Mouse (Mus musculus) stomach, embryonic 16.5 days (tissue): ENCODE results near the gene Wfdc6a. TPM values are rescaled to one million over a fixed set of nuclear protein-coding genes. Genes with fewer than 3 reads are reported as not detected.

Experiments used
- ATAC-seq: fragments of 200-750 bp; cut with Nextera tagmentation; 2 replicates; pipeline ENCODE4 v1.8.0; 2017; ENCODE audit warnings: moderate number of reproducible peaks, moderate TSS enrichment; ENCODE audit not compliant: insufficient read depth, low FRiP score
- H3K27ac ChIP-seq: fragments of 300-500 bp; sonication (generic); 2 replicates; pipeline ENCODE4 v1.5.1; 2014; ENCODE audit warnings: low read length
- H3K27me3 ChIP-seq: fragments of 300-500 bp; sonication (generic); 2 replicates; pipeline ENCODE4 v1.6.1; 2014; ENCODE audit warnings: low read length, control low read depth, mixed read lengths; ENCODE audit not compliant: control insufficient read depth, insufficient read depth
- H3K36me3 ChIP-seq: fragments of 300-500 bp; sonication (generic); 2 replicates; pipeline ENCODE4 v1.6.1; 2014; ENCODE audit warnings: low read length; ENCODE audit not compliant: control insufficient read depth, insufficient read depth
- H3K4me1 ChIP-seq: fragments of 300-500 bp; sonication (generic); 2 replicates; pipeline ENCODE4 v1.6.1; 2014; ENCODE audit warnings: low read length, control low read depth, mixed read lengths; ENCODE audit not compliant: control insufficient read depth, insufficient read depth
- H3K4me2 ChIP-seq: fragments of 300-500 bp; sonication (generic); 2 replicates; pipeline ENCODE4 v1.6.1; 2014; ENCODE audit warnings: low read depth, low read length, mixed read lengths
- H3K4me3 ChIP-seq: fragments of 300-500 bp; sonication (generic); replicated peaks from 2 replicates; pipeline ENCODE4 v1.5.1; 2014; ENCODE audit warnings: mild to moderate bottlenecking, low read length
- H3K9ac ChIP-seq: fragments of 300-500 bp; sonication (generic); 2 replicates; pipeline ENCODE4 v1.6.1; 2014; ENCODE audit warnings: low read length
- H3K9me3 ChIP-seq: fragments of 300-500 bp; sonication (generic); replicated peaks from 2 replicates; pipeline ENCODE4 v1.6.1; 2016; ENCODE audit warnings: low read length, control low read depth; ENCODE audit not compliant: control insufficient read depth
- WGBS: fragments of 180-500 bp; shearing (Covaris S2); extraction: QIAGEN DNeasy Blood & Tissue Kit; methylation state at CpG from one replicate; pipeline ENCODE4 v1.1.7; 2014; 5-methylcytosine and 5-hydroxymethylcytosine counted together
- polyA plus RNA-seq: library from polyadenylated mRNA; unstranded; fragments of >200 nt; fragmentation: Nextera tagmentation; extraction: Ambion mirVana; gene quantifications from 2 replicates; pipeline ENCODE4 v1.2.1, GENCODE M21; 2015

The Wfdc6a gene
- polyA plus RNA-seq, 1 experiment from 2014 or later: 2.2 TPM

- ATAC-seq: peak; percentile 72; the same call in 1 of the 2 replicates
- 31% methylated on average over 16 of the region's 16 CpGs for WGBS
- no peak overlapping the region for H3K4me3 ChIP-seq
- H3K9me3 ChIP-seq: no peaks in the 10 kb centered on the region
- H3K4me1 ChIP-seq: peaks cover 16% of the 10 kb centered on the region; the same call in 1 of the 2 replicates
- peak overlapping the region; percentile 81 for H3K27ac ChIP-seq
- H3K9ac ChIP-seq: no peak overlapping the region
- H3K27me3 ChIP-seq: no peaks in the 10 kb centered on the region
- no peaks in the 10 kb centered on the region for H3K36me3 ChIP-seq
- H3K4me2 ChIP-seq: 0 out of 2 replicates have a peak overlapping the region, but pooled peaks have one; percentile 0
Observed at GRCm38 (mm10) chr2:164558991-164559645, 26.1 kb downstream of the Wfdc6a start.

DNA sequence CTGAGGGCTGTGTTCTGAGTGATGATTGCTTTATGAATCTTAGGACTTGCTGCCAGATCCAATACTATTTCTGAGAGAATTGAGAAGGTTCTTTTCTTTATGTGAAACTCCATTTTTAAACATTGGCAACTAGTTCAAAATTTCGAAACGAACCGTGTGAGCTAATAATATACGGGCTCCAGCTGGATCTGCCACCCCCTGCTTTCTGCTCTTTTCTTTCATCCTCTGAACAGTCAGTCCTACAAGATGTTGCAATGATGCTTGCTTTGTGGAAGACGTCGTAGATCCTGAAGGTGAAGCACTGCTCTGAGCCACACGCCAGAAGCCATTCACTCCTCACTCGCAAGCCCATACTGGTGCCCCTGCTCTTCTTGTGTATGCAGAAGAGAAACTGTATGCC is 26.8 kb downstream of the Wfdc6a start:
- WGBS: 66% methylated on average over 8 of the region's 8 CpGs
- Histone ChIP-seq H3K27me3 (no peaks in the 10 kb centered on the region), H3K4me1 (peaks cover 14% of the 10 kb centered on the region; the same call in 1 of the 2 replicates), H3K9ac (no peak overlapping the region), H3K9me3 (no peaks in the 10 kb centered on the region), H3K27ac (peak overlapping the region; percentile 81), H3K36me3 (no peaks in the 10 kb centered on the region), H3K4me3 (no peak overlapping the region), H3K4me2 (0 out of 2 replicates have a peak overlapping the region, but pooled peaks have one; percentile 0)
- no peak for ATAC-seq

DNA sequence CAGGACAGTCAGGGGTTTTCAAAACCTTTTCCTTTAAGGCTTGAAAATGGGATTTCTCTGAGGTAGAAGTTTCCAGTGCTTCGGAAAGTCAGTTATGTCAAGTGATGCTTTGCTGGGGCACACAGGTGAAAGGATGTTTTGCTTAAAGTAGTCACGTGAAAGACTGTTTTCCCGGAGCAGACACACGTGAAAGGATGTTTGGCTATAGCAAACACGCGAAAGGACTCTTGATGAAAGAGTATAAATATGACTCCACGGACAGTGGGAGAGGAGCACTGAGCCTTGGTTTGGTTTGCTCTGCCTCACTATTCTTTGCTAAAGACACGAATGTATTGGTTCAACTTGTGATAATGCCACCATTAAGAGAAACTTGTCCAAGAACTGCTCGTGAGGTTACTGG is 33.7 kb downstream of the Wfdc6a start:
- Histone ChIP-seq H3K36me3 (no peaks in the 10 kb centered on the region), H3K4me2 (no peak overlapping the region), H3K4me1 (peaks cover 6% of the 10 kb centered on the region; the same call in 1 of the 2 replicates), H3K27ac (no peak overlapping the region), H3K27me3 (no peaks in the 10 kb centered on the region), H3K9ac (no peak overlapping the region), H3K9me3 (no peaks in the 10 kb centered on the region), H3K4me3 (no peak overlapping the region)
- 83% methylated on average over 9 of the region's 9 CpGs for WGBS
- ATAC-seq: no peak

DNA sequence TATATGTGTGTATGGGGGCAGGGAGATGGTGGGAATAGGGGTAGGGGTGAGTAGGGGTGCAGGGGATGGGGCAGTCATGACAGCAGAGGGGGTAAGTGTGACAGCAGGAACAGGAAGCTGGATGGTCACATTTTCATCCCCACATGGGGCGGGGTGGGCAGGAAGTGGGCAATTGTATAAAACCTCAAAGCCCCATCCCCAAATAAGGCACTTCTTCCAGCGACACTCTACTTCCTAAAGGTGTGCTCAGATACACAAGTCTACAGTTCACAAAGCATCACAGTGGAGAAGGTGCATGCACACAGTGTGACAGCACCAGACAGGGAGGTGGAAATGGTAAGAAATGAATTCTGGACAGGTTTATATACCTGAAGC is 34.4 kb downstream of the Wfdc6a start:
- no peak overlapping the region for H3K4me3 ChIP-seq
- no peak overlapping the region for H3K4me2 ChIP-seq
- H3K9ac ChIP-seq: no peak overlapping the region
- H3K27ac ChIP-seq: no peak overlapping the region
- no peaks in the 10 kb centered on the region for H3K27me3 ChIP-seq
- no peaks in the 10 kb centered on the region for H3K36me3 ChIP-seq
- WGBS: 73% methylated on average over 2 of the region's 2 CpGs
- ATAC-seq: no peak
- H3K4me1 ChIP-seq: peaks cover 6% of the 10 kb centered on the region; the same call in 1 of the 2 replicates
- no peaks in the 10 kb centered on the region for H3K9me3 ChIP-seq

GRCm38 (mm10) chr2:164549963-164550894 is 35.0 kb downstream of the Wfdc6a start:
- no peak overlapping the region for H3K27ac ChIP-seq
- WGBS: 32% methylated on average over 10 of the region's 10 CpGs
- no peak for ATAC-seq

GRCm38 (mm10) chr2:164549338-164549737 is 35.9 kb downstream of the Wfdc6a start:
- H3K9ac ChIP-seq: no peak overlapping the region
- WGBS: 32% methylated on average over 4 of the region's 4 CpGs
- no peaks in the 10 kb centered on the region for H3K9me3 ChIP-seq
- peak overlapping the region; percentile 18; the same call in 1 of the 2 replicates for H3K27ac ChIP-seq
- peak; percentile 54; the same call in 1 of the 2 replicates for ATAC-seq
- no peak overlapping the region for H3K4me2 ChIP-seq
- H3K36me3 ChIP-seq: no peaks in the 10 kb centered on the region
- peaks cover 6% of the 10 kb centered on the region; the same call in 1 of the 2 replicates for H3K4me1 ChIP-seq
- H3K4me3 ChIP-seq: no peak overlapping the region
- H3K27me3 ChIP-seq: no peaks in the 10 kb centered on the region

More at GRCm38 (mm10) chr2:164549963-164550894, 35.0 kb downstream of the Wfdc6a start:
- Histone ChIP-seq H3K9ac (no peak overlapping the region), H3K4me1 (peaks cover 6% of the 10 kb centered on the region; the same call in 1 of the 2 replicates), H3K4me3 (no peak overlapping the region), H3K36me3 (no peaks in the 10 kb centered on the region), H3K9me3 (no peaks in the 10 kb centered on the region), H3K4me2 (no peak overlapping the region), H3K27me3 (no peaks in the 10 kb centered on the region)

DNA sequence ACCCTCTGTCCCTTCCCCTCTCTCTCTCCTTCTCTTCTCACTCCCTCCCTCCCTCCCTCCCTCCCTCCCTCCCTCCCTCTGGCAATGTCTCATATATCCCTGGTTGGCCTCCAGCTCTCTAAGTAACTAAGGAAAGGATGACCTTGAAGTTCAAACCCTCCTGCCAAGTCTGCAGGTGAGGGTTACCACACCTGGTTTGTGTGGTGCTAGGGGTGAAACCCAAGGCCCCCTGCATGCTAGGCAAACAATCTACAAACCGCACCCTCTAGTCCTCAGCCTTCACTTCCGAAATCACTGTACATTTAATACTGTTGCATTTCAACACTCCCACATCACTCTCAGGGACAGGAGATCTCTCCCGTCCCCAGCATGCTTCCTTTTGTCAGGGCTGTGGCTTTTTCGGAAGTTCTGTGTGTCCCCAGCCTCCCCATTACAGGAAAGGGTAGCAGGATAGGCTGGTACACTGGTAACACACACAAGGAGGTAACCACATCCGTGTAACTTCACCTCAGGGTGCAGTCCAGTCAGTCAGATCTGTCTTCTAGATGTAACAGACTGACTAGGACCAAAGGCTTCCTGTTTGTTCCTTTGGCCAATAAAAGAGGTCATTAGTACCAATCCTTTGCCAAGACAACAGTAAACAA is 40.7 kb downstream of the Wfdc6a start:
- 32% methylated on average over 5 of the region's 5 CpGs for WGBS
- no peaks in the 10 kb centered on the region for H3K36me3 ChIP-seq
- no peak overlapping the region for H3K9ac ChIP-seq
- no peaks in the 10 kb centered on the region for H3K9me3 ChIP-seq
- 0 out of 2 replicates have a peak, but pooled peaks have one; percentile 14 for ATAC-seq
- H3K4me2 ChIP-seq: no peak overlapping the region
- H3K4me3 ChIP-seq: no peak overlapping the region
- no peaks in the 10 kb centered on the region for H3K27me3 ChIP-seq
- peak overlapping the region; percentile 0 for H3K27ac ChIP-seq
- peaks cover 25% of the 10 kb centered on the region for H3K4me1 ChIP-seq

DNA sequence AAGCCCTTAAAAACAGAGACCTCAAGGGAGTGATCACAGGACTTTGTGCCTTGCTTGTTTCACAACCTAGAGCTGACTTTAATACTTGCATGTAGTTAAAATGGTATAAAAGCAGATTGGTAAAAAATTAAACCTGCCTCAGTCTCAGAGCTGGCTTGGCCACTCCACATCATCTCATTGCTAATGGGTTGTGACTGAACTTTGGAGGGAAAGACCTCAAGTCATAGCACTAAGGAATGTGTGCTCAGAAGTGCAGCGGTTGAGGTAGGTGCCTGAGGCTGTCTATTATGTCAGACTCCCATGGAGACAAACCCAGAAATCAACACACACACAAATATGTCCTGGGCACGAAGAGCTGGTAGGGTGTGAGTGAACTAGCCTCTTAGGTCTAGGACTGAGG is 41.5 kb downstream of the Wfdc6a start:
- Histone ChIP-seq H3K4me1 (peaks cover 22% of the 10 kb centered on the region), H3K27me3 (no peaks in the 10 kb centered on the region), H3K9ac (no peak overlapping the region), H3K36me3 (no peaks in the 10 kb centered on the region), H3K27ac (no peak overlapping the region), H3K4me3 (no peak overlapping the region), H3K9me3 (no peaks in the 10 kb centered on the region), H3K4me2 (no peak overlapping the region)
- WGBS: 70% methylated on average over 2 of the region's 2 CpGs
- no peak for ATAC-seq
